Mouse (Mus musculus) thymus, adult 2 months (tissue): Measurements from ENCODE around the gene Gm45785.

Experiments
- CTCF ChIP-seq: fragments of 200-500 bp; IDR thresholded peaks from 2 replicates; pipeline ENCODE4 v1.5.1; 2012; ENCODE audit warnings: mild to moderate bottlenecking, control low read depth, low read length, moderate library complexity, borderline replicate concordance; ENCODE audit not compliant: control insufficient read depth, poor library complexity, insufficient read depth; ENCODE audit errors: extremely low read depth
- POLR2A ChIP-seq: fragments of 200-500 bp; IDR thresholded peaks from 2 replicates; pipeline ENCODE4 v1.6.1; 2012; ENCODE audit warnings: mild to moderate bottlenecking, low read length, control low read depth, moderate library complexity; ENCODE audit not compliant: control insufficient read depth, poor library complexity, insufficient read depth; ENCODE audit errors: extremely low read depth

- TF ChIP-seq POLR2A, result no peak
- no peak for TF ChIP-seq CTCF
These were observed 3.9 kb upstream of the Gm45785 start for GRCm38 (mm10) chr7:140859997-140860396.
